Mouse (Mus musculus): ENCODE results near the gene Utrn. TPM values are rescaled to one million over a fixed set of nuclear protein-coding genes. Genes with fewer than 3 reads are reported as not detected.

The Utrn gene
- polyA plus RNA-seq (2012; rRNA removed), result 16.5 and 18.8 TPM in 2 replicates

DNA sequence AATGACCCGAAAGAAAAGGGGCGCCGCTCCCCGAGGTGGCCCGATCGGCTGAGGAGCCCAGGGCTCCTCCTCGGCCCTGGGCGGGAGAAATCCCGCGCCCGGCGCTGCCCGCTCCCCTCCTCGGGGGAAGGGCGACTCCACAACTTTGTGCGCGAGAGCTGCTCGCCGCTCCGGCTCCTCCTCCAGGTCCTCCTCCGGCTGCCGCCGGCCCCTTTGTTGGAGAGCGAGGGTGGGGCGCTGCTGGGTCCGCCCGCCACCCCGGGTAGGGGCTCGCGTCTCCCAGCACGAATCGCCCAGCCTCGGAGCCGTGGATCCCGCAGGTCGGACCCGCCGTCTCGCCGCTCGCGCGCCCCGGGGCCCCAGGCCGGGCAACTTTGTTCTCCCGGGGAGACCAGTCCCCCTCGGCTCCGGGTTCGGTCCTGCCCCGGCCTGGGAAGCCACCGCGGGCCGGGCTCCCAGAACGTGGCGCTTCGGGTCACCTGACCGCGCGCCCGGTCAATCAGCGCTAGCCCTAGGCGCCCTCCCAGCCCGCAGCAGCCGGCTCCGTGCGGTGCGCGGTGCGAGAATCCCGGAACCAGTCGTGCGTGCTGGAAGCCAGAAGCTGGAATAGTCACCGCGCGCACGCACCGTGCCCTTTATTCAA, at the start of gene Utrn:
Utrn (minus strand) TSS at position 337 of the 643 bp plus-strand sequence.

Other genes with a start within 250 kb of the Utrn start
- gene Stx11, start 94.9 kb upstream of the Utrn start, polyA plus RNA-seq (2012; rRNA removed), result 1.5 and 1.7 TPM in 2 replicates
- gene Sf3b5, start 136.0 kb upstream of the Utrn start, polyA plus RNA-seq (2012; rRNA removed), result 44.7 and 52.4 TPM in 2 replicates
- gene Plagl1, start 191.1 kb upstream of the Utrn start, polyA plus RNA-seq (2012; rRNA removed), result 4.3 and 4.7 TPM in 2 replicates